Mouse (Mus musculus): ENCODE results near the gene Tceanc2.
"Not testable (repeated sequence)": the region's sequence is repeated elsewhere in the genome, so short reads cannot be mapped to it uniquely, and the experiment has no call there.

Gene Tceanc2

GRCm38 (mm10) chr4:107126891-107127524 is 51.9 kb downstream of the Tceanc2 start:
- DNase-seq (ENCODE audit: low spot score) = no peak

- no peak for DNase-seq (ENCODE audit: low spot score)
Measured at GRCm38 (mm10) chr4:107126389-107126788, 52.5 kb downstream of the Tceanc2 start.

- no peak for DNase-seq (ENCODE audit: low spot score)
Measured at GRCm38 (mm10) chr4:107125101-107125500, 53.8 kb downstream of the Tceanc2 start.

DNA sequence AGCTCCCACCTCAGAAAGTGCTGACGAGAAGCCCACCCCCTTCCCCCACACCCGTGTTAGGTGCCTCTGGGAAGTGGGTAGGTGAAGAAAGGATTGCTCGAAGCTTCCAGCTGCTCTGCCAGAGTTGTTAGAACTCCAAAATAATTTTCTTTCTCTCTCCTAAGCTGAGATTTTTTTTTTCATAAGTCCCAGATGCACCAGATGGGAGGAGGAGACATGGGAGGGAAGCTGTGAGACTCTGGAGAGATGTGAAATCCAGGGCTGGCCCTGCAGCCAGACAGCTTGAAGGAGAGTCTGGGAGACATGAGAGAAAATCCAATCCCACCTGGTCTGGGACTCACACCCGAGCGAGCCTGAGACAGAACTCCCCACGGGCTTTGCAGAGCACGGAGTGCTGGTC is 54.5 kb downstream of the Tceanc2 start:
- no peak for DNase-seq (ENCODE audit: low spot score)

DNA sequence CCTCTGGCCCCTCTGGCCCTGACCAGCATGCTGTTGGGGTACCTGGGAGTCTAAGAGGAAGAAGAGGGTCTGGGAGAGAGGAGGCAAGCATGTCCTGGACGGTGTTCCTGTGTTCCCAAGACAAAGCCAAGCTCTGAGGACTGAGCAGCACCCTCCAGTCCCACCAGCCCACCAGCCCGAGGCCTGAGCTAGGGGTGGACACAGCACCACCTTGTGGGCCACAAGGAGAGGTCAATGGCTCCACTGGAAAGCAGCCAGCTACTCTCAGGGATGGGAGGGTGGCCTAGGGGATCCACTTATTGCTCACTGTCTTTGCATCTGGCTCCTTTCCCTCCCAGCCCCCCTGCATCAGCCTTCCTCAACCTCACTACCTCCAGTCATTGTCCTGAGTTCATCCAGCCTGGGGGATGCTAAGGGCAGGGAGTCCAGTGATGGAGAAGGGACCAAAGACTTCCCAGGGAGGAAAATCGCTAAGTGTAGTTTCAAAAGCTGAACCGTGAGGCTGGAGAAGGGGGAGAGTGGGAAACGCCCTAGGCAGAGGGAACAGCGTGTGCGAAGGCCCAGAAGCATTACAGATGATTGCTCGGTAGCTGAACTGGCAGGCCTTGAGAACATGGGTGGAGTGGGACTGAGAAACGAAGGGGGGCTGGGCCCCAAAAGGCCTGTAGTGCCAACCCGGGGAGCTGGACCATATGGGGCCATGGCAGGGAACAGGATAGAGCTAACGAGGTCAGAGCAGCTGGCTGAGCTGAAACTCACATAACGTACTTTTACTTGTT is 57.6 kb downstream of the Tceanc2 start:
- no peak for DNase-seq (ENCODE audit: low spot score)

- no peak for DNase-seq (ENCODE audit: low spot score)
Measured at GRCm38 (mm10) chr4:107120676-107121075, 58.2 kb downstream of the Tceanc2 start.

- no peak for DNase-seq (ENCODE audit: low spot score)
Measured at GRCm38 (mm10) chr4:107119056-107119455, 59.9 kb downstream of the Tceanc2 start.

GRCm38 (mm10) chr4:107117741-107118385 is 61.1 kb downstream of the Tceanc2 start:
- no peak for DNase-seq (ENCODE audit: low spot score)

DNA sequence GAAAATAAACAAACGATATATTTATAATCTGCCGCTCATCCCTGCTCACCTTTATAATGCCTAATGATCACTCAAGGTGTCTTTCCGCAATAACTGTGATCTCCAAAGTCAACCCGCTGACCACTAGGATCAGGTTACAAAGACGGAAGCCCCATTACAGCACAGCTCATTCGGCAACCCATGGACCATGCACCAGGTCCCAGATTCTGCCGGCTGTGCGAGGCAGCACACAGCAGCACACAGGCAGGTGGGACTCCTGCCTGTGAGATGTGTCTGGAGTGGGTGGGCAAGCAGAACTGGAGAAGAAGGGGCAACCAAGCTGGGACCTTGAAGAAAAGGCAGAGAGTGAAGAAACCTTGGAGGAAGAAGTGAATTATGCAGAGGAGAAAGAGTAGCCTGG is 64.6 kb downstream of the Tceanc2 start:
- no peak for DNase-seq (ENCODE audit: low spot score)

DNA sequence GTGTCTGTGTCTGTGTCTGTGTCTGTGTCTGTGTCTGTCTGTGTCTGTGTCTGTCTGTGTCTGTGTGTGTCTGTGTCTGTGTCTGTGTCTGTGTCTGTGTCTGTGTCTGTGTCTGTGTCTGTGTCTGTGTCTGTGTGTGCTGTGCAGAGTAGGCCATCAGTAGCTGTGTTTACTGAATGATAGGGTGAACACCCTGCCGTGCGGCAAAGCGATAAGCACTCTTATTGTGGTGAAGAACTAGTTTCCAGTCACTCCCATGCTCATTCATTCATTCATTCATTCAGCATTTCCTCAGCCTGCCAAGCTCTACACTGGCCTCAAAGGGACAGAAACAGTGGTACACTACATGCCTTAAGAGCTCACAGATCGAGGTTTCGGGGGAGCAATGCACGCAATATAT is 69.7 kb downstream of the Tceanc2 start:
- not testable (repeated sequence) for DNase-seq (ENCODE audit: low spot score)

DNA sequence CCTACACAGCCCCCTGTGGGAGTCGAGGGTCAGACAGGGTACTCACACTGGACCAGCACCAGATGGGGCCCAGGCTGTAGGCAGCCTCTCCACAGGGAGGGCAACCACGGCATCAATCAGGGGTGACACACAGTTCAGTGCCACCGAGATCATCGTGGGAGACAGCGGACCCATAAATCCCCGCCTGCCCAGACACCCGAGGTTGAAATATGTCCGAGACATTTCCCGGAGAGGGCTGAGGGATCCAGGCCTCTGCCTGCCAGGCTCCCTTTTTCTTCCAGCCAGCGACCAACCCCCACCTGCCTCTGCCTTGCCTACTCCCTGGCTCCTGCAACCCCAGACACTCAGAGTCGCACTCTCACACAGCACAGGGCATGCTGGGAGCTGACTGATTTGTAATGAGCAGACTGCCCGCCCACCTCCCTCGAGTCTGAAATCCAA is 70.6 kb downstream of the Tceanc2 start:
- no peak for DNase-seq (ENCODE audit: low spot score)

DNA sequence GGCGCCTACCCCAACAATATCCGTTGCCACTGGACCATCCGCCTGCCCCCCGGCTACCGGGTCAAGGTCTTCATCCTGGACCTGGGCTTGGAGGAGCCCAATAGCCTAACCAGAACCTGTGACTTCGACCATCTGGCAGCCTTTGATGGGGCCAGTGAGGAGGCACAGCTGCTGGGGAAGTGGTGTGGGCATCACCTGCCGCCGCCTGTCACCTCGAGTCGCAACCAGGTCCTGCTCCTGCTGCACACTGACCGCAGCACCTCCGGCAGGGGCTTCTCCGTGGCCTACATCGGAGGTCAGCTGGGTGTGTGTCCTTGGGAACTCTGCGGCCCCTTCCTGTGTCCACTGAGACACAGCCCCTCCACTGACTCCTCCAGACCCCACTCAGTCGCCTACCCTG is 72.1 kb downstream of the Tceanc2 start:
- DNase-seq (ENCODE audit: low spot score) = no peak

GRCm38 (mm10) chr4:107102220-107102619 is 76.7 kb downstream of the Tceanc2 start:
- DNase-seq (ENCODE audit: low spot score) = no peak

- DNase-seq (ENCODE audit: low spot score) = no peak
Measured at GRCm38 (mm10) chr4:107098791-107099525, 80.0 kb downstream of the Tceanc2 start.

GRCm38 (mm10) chr4:107098375-107098774 is 80.5 kb downstream of the Tceanc2 start:
- DNase-seq (ENCODE audit: low spot score) = no peak

DNA sequence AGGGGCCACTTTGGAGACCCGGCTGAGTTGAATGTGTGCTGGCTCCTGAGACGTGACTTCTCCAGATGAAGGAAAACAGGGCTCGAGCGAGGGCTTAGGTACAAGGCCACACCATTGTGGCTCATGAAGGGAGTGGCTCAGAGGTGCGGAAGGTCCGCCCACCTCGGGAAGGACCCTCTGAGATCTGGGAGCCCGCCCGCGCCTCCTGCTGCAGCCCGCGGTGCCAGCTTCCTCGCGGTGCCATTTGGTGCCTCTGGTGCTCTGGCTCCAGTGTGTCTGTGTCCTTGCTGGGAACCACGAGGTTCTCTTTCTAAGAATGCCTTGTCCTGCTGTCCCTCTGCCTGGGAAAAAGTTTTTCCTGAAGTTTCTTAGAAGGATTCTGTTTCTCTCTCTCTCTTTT is 81.0 kb downstream of the Tceanc2 start:
- no peak for DNase-seq (ENCODE audit: low spot score)

- no peak for DNase-seq (ENCODE audit: low spot score)
Measured at GRCm38 (mm10) chr4:107096841-107097373, 82.0 kb downstream of the Tceanc2 start, which contains the start of gene Cdcp2. TSS of gene Cdcp2 (plus strand) at chr4:107096891.

GRCm38 (mm10) chr4:107096043-107096442 is 82.9 kb downstream of the Tceanc2 start:
- DNase-seq (ENCODE audit: low spot score) = no peak

DNA sequence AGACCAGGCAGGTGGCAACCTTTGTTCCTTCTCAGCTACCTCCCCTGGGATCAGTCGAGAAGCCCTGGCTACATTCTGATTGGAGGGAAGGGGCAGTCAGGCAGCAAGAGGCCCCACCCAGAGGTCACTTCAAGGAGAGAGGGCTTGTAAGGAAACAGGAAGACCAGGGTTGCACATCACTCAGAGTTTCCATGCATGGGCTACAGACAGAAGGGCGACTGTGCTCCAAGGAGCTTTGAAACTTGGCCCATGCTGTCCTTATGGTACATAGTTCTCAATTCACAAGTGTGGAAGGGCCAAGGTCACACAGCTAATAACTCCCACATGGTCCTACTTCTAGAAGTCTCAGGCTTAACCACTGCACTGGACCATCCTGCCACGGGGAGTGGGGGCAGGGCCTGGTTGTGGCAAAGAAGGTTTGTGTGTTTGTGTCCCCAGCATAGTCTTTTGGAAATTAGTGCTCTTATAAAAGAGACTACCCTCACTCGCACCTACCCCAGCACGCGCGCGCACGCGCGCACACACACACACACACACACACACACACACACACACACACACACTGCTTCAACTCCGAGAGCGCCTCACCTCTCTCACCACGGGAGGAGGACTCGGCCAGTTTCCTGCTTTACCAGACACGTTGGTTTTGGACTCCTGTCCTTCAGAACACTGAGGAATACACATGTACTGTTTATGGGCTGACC is 84.3 kb downstream of the Tceanc2 start:
- DNase-seq (ENCODE audit: low spot score) = no peak

DNA sequence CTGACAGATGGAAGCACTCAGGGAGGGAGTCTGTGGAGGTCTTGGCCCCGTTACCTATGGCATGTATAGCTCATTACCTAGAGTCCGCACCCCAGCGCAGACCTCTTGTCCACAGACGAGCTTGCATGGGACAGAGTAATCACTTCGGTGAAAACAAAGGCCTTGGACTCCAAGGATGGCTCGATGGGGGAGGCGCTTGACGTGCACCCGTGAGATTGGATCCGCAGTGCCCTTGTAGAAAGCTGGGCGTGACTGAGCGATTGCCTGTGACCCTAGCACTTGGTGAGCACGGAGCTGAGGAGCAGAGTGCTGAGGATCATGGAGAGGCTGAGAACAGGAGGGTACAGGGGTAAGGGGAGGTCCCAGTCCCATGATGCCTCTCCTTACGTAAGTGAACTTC is 87.2 kb downstream of the Tceanc2 start:
- no peak for DNase-seq (ENCODE audit: low spot score)

- peak; percentile 79 for DNase-seq (ENCODE audit: low spot score)
Measured at GRCm38 (mm10) chr4:107084858-107085257, 94.1 kb downstream of the Tceanc2 start.
